Mouse (Mus musculus): ENCODE results near the gene Rpap1. TPM values are rescaled to one million over a fixed set of nuclear protein-coding genes. Genes with fewer than 3 reads are reported as not detected.

Gene Rpap1
- polyA plus RNA-seq, 1 experiment, result 0.74 TPM

DNA sequence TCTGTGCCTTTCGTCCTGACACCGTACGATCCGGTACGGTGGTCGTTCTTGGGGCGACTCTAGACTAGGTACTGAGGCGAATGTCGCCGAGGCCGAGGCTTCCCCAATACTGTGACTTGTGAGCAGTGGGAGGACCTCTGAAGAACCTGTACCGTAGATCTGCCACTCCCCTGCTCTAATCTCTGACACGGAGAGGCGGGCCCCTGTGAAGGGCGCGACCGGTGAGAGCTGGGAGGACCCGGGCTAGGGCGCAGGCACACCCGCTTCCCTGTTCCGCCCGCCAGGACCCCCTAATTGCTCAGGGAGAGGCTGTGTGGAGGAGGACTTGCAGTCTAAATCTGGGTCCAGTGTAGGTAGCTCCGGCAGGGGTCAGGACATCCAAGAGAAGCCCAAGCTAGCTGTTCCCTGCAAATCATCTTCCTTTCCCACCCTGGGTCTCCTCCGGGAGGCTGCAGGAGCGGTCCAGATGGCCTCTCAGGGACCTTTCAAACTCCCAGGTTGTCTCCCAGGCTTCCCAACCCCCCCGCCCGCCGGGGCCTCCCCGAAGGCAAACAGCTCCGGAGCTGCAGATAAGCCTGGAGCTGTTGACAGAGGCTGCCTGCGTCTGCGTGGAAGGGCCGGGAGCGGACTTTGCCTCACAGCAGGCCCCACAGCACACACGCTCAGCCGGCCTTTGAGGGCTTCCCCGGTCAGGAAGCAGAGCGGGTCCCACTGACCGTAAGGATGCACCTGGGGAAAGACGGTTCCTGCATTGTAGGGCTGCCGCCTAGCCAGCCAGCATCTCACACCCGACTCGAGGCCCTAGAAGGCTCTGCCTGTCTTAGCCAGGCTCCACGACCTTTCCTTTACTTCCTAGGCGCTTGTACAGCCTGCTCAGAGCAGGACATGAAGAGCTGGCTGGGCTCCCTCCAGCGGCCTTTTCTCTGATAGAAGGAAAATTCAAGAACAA, 42.9 kb downstream of the Rpap1 start:
- Histone ChIP-seq H3K4me1 (ENCODE audit: control insufficient read depth) (peaks cover 41% of the 10 kb centered on the region), H3K4me3 (replicated peaks) (peak overlapping the region; percentile 77), H3K9me3 (ENCODE audit: control insufficient read depth, low read length) (no peaks in the 10 kb centered on the region; the same call in 1 of the 2 replicates), H3K27me3 (ENCODE audit: control insufficient read depth) (peaks cover 79% of the 10 kb centered on the region), H3K36me3 (ENCODE audit: control insufficient read depth) (no peaks in the 10 kb centered on the region; the same call in 1 of the 2 replicates)
- no peak for TF ChIP-seq TAL1 (IDR thresholded peaks at IDR 0.05; ENCODE audit: low read length)

DNA sequence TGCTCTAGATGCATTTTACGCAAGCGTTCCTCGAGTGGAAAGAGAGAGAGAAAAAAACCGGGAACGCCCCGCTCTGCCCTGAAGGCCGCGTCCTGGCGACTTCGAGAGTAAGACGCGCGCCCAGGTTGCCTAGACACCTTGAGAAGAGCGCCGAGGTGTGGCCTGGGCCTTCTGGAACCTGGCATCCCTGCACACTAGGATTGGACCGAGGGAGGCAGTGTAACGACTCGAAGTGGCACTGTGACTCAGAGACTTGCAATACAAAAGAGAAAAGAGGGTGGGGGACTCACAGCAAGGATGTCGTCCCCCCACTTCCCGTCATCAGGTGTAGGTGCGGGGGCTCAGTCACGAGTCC, 43.6 kb downstream of the Rpap1 start:
- Histone ChIP-seq H3K9me3 (ENCODE audit: control insufficient read depth, low read length) (no peaks in the 10 kb centered on the region; the same call in 1 of the 2 replicates), H3K4me1 (ENCODE audit: control insufficient read depth) (peaks cover 41% of the 10 kb centered on the region), H3K4me3 (replicated peaks) (peak overlapping the region; percentile 77), H3K27me3 (ENCODE audit: control insufficient read depth) (peaks cover 76% of the 10 kb centered on the region), H3K36me3 (ENCODE audit: control insufficient read depth) (no peaks in the 10 kb centered on the region)
- no peak for TF ChIP-seq GATA1 (IDR thresholded peaks at IDR 0.05; ENCODE audit: low read length)
- TF ChIP-seq TAL1 (IDR thresholded peaks at IDR 0.05; ENCODE audit: low read length), result no peak

DNA sequence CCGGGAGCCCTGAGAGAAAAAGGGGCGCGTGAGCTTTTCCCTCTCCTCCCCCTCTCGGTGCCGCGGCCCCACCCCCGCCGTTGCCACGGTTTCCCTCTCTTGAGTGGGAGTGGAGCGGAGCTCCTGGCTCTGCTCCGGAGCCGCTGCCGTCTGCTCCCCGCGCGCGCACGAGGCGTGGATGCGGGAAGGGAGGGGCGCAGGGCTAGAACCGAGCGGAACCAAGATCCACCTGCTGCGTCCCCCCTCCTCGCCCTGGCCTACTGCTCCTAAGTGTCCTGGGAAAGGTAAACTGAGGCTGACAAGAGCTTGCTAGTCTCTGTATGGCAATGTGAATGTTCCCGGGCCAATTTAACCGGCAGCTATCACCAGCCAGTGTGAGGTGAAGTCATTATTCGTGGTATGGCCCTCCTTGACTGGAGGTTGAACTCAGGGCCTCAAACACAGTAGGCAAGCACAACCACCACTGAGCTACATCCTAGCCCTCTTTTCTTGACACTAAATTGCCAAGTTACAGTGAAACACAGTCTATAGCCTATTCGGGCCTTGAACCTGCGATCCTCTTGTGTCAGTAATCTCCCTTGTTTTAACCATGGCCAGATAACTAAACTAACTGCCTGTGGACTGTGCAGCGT, 44.0 kb downstream of the Rpap1 start:
- H3K4me3 ChIP-seq (replicated peaks), result peak overlapping the region; percentile 77
- H3K4me1 ChIP-seq (ENCODE audit: control insufficient read depth), result peaks cover 41% of the 10 kb centered on the region
- no peaks in the 10 kb centered on the region; the same call in 1 of the 2 replicates for H3K9me3 ChIP-seq (ENCODE audit: control insufficient read depth, low read length)
- peaks cover 80% of the 10 kb centered on the region for H3K27me3 ChIP-seq (ENCODE audit: control insufficient read depth)
- H3K36me3 ChIP-seq (ENCODE audit: control insufficient read depth), result no peaks in the 10 kb centered on the region
- TF ChIP-seq GATA1 (IDR thresholded peaks at IDR 0.05; ENCODE audit: low read length) (no peak), TAL1 (IDR thresholded peaks at IDR 0.05; ENCODE audit: low read length) (no peak)

- H3K27me3 ChIP-seq (ENCODE audit: control insufficient read depth), result peaks cover 79% of the 10 kb centered on the region
Measured at GRCm38 (mm10) chr2:119742461-119743175, 44.7 kb downstream of the Rpap1 start.

DNA sequence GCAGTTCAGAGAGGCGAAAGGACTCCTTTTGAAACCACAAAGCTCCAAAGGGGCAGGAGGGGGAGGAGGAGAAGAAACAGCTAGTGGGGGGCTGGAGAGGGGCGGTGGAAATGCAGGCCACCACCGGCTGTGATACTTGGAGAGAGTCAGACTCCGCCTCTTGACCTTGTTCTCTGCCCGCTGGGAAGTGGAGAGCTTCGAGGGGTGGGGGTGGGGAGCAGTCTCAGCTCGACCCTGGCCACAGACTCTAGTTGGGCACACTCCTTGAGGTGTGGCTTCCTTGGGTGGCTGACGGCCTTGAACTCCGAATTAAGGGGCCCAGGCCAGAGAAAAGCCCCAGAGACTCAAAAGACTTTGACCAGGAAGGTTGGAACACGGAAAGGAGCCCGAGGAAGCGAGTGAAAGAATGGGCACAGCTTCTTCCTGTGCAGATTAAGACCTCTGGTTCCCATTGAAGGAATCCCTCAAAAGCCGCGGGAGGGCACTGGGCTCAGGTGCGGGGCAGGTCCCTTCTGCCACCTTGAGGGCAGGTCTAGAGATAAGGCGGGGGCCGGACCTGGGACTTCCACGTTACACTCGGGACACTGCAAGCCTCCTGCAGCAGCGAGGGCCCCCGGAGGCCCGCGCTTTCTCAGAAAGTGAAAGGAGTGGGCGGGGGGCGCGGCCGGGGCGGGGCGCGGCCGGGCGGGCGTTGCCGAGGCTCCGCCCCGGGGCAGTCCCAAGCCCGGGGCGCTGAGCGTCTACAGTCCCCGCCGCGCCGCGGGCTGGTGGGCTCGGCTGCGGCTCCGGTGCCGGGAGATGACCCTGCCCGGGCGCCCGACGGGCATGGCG, 45.5 kb downstream of the Rpap1 start, which contains the start of gene Itpka:
Itpka (plus strand) TSS at position 757 of the 831 bp plus-strand sequence.
- Histone ChIP-seq H3K9me3 (ENCODE audit: control insufficient read depth, low read length) (no peaks in the 10 kb centered on the region; the same call in 1 of the 2 replicates), H3K4me3 (replicated peaks) (peak within 1 kb of the TSS; percentile 77), H3K4me1 (ENCODE audit: control insufficient read depth) (peaks cover 41% of the 10 kb centered on the region), H3K27me3 (ENCODE audit: control insufficient read depth) (peaks cover 84% of the 10 kb centered on the region), H3K36me3 (ENCODE audit: control insufficient read depth) (no peaks in the 10 kb centered on the region)
- TF ChIP-seq TAL1 (IDR thresholded peaks at IDR 0.05; ENCODE audit: low read length), result no peak
- no peak for TF ChIP-seq GATA1 (IDR thresholded peaks at IDR 0.05; ENCODE audit: low read length)

More at GRCm38 (mm10) chr2:119742461-119743175, 44.7 kb downstream of the Rpap1 start:
- H3K4me1 ChIP-seq (ENCODE audit: control insufficient read depth), result peaks cover 41% of the 10 kb centered on the region
- peak overlapping the region; percentile 77 for H3K4me3 ChIP-seq (replicated peaks)
- H3K9me3 ChIP-seq (ENCODE audit: control insufficient read depth, low read length), result no peaks in the 10 kb centered on the region; the same call in 1 of the 2 replicates
- TF ChIP-seq GATA1 (IDR thresholded peaks at IDR 0.05; ENCODE audit: low read length), result no peak
- TF ChIP-seq TAL1 (IDR thresholded peaks at IDR 0.05; ENCODE audit: low read length), result no peak
- H3K36me3 ChIP-seq (ENCODE audit: control insufficient read depth), result no peaks in the 10 kb centered on the region

DNA sequence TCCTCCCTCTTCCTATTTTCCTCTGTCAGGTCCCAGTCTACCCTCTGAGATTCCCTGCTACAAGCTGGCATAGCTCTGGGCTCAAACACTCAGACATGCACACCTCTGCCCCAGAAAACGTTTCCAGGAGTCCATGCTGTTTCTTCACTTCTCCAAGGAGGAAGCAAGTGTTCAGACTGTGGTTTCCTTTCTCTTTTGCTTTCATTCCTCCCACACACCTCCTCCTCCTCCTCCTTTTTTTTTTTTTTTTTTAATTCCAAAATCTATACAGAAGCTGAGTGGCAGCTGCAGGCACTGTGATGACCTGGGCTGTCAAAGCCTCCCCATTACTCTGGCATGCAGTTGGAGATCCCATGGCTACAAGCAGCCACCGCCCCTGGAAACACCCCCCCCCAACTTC, 46.8 kb downstream of the Rpap1 start:
- TF ChIP-seq TAL1 (IDR thresholded peaks at IDR 0.05; ENCODE audit: low read length) (no peak), GATA1 (IDR thresholded peaks at IDR 0.05; ENCODE audit: low read length) (no peak)
- H3K4me1 ChIP-seq (ENCODE audit: control insufficient read depth), result peaks cover 41% of the 10 kb centered on the region
- peaks cover under 1% of the 10 kb centered on the region; the same call in 1 of the 2 replicates for H3K36me3 ChIP-seq (ENCODE audit: control insufficient read depth)
- no peaks in the 10 kb centered on the region; the same call in 1 of the 2 replicates for H3K9me3 ChIP-seq (ENCODE audit: control insufficient read depth, low read length)
- H3K4me3 ChIP-seq (replicated peaks), result no peak overlapping the region
- peaks cover 79% of the 10 kb centered on the region for H3K27me3 ChIP-seq (ENCODE audit: control insufficient read depth)

DNA sequence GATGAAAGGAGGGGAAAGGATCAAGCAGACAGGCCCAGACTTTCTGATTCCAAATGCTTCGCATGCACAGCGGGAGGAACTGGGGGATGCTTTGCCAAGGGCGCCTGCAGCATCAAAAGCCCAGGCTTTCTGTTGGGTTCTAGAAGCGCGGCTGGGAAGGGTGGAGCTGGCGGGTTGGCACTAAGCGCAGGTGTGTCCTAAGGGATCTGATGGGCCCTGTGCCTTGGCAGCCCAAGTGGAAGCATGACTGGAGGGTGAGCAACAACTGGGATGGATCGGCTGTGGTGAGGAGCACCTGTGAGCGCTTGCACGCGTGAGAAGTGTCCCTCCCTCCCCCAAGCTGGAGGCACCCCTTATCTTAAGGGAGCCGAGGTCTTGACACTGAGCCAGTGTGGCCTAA, 50.2 kb downstream of the Rpap1 start:
- peaks cover 11% of the 10 kb centered on the region for H3K4me1 ChIP-seq (ENCODE audit: control insufficient read depth)
- H3K27me3 ChIP-seq (ENCODE audit: control insufficient read depth), result peaks cover 44% of the 10 kb centered on the region
- no peak for TF ChIP-seq GATA1 (IDR thresholded peaks at IDR 0.05; ENCODE audit: low read length)
- no peak for TF ChIP-seq TAL1 (IDR thresholded peaks at IDR 0.05; ENCODE audit: low read length)
- H3K9me3 ChIP-seq (ENCODE audit: control insufficient read depth, low read length), result no peaks in the 10 kb centered on the region
- H3K4me3 ChIP-seq (replicated peaks), result no peak overlapping the region
- H3K36me3 ChIP-seq (ENCODE audit: control insufficient read depth), result peaks cover 29% of the 10 kb centered on the region

DNA sequence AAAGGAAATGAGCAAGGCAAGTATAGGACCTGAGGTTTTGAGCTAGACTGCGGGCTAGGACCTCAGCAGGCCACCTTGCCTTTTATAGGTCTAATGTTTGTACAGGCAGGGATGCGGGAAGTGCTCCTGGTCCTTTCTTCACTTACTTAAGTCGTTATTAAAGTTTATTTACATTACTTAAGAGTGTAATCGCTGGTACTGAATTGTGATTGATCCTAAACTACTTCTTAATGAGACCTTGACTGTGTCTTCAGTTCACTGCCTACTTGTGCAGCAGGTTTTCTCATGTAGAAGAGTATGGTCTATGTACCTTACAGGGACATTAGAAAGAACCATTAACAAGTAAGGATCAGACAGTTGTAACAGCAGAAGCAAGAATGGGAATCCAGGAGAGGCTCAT, 56.6 kb downstream of the Rpap1 start:
- H3K36me3 ChIP-seq (ENCODE audit: control insufficient read depth), result peaks cover 86% of the 10 kb centered on the region
- no peak overlapping the region for H3K4me3 ChIP-seq (replicated peaks)
- H3K4me1 ChIP-seq (ENCODE audit: control insufficient read depth), result peaks cover 16% of the 10 kb centered on the region
- TF ChIP-seq GATA1 (IDR thresholded peaks at IDR 0.05; ENCODE audit: low read length) (no peak), TAL1 (IDR thresholded peaks at IDR 0.05; ENCODE audit: low read length) (no peak)
- no peaks in the 10 kb centered on the region for H3K9me3 ChIP-seq (ENCODE audit: control insufficient read depth, low read length)
- no peaks in the 10 kb centered on the region for H3K27me3 ChIP-seq (ENCODE audit: control insufficient read depth)
